Mouse (Mus musculus) heart, postnatal 0 days (tissue): ENCODE measurements at regions not wholly inside any gene's neighbourhood (a gene's known extent, or its start where the extent isn't known, plus 50 kb on each side); places are given as distances from the start of the nearest gene placed in this dataset.

ENCODE experiments used
- CTCF ChIP-seq: IDR thresholded peaks from 2 replicates; pipeline ENCODE4 v1.5.1; 2016; ENCODE audit warnings: antibody characterized with exemption, control low read depth, low read depth
- EP300 ChIP-seq: IDR thresholded peaks from 2 replicates; pipeline ENCODE4 v1.6.1; 2016; ENCODE audit warnings: antibody characterized with exemption, low read depth

DNA sequence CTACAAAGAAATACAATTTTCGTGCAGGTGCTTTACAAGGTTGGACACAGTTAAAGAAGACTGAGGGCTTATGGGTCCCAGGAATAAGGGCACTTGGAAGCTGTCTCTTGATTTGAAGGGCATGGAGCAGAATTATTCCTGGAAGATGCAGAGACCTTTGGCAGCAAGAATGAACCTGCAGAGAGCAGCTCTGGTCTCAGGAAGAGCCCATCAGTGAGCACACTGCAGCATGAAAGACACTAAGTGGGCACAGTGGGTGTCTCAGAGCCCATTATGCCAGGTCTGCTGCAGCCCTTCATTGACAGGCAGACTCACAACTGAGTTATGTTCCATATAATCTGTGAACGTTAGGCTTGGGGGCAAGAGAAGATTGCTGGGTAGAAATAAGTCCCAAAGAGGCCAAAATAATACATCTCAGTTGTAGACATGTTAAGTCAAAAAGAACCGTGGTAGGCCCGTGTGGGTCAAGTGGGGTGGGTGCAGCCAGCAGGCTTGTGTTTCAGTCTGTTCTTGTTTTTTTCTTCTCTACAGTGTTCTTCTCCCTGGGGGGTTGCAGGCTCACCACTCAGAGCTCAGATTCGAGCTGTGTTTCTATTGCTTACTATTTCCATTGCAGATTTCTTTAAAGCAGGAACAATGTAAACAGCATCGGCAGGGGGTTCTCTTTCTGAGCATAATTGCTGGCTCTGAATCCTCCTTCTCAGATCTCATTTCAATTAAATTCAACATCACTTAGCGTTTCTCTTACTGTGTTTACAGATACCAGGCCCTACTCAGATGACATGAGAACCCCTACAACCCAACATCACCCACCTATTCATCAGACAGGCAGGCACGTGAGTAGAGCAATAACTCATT, 347.1 kb downstream of the Med10 start:
- no peak for TF ChIP-seq EP300
- no peak for TF ChIP-seq CTCF
